Mouse (Mus musculus): ENCODE results near the gene Etfrf1.

The Etfrf1 gene

GRCm38 (mm10) chr6:145210816-145211338 lies at the start of gene Etfrf1, which contains the start of gene Casc1:
TSS of gene Etfrf1 (plus strand) at chr6:145211134.
TSS of gene Casc1 (minus strand) at chr6:145211005.
- peak; percentile 99 for DNase-seq

- DNase-seq, result no peak
Observed at GRCm38 (mm10) chr6:145171892-145172606, 38.9 kb upstream of the Etfrf1 start.

- DNase-seq, result no peak
Observed at GRCm38 (mm10) chr6:145173781-145174191, 37.1 kb upstream of the Etfrf1 start.

GRCm38 (mm10) chr6:145175571-145175981 lies 35.4 kb upstream of the Etfrf1 start:
- no peak for DNase-seq

- no peak for DNase-seq
Observed at GRCm38 (mm10) chr6:145176474-145176873, 34.5 kb upstream of the Etfrf1 start.

- DNase-seq, result peak; percentile 83
Observed at GRCm38 (mm10) chr6:145179665-145180064, 31.3 kb upstream of the Etfrf1 start.

- DNase-seq, result no peak
Observed at GRCm38 (mm10) chr6:145182044-145182443, 28.9 kb upstream of the Etfrf1 start.

- no peak for DNase-seq
Observed at GRCm38 (mm10) chr6:145186096-145186495, 24.8 kb upstream of the Etfrf1 start.

- DNase-seq, result peak; percentile 47
Observed at GRCm38 (mm10) chr6:145187093-145188088, 23.5 kb upstream of the Etfrf1 start.

GRCm38 (mm10) chr6:145193038-145193437 lies 17.9 kb upstream of the Etfrf1 start:
- DNase-seq, result no peak

GRCm38 (mm10) chr6:145193446-145193845 lies 17.5 kb upstream of the Etfrf1 start:
- DNase-seq, result peak; percentile 62

- no peak for DNase-seq
Observed at GRCm38 (mm10) chr6:145197949-145198686, 12.8 kb upstream of the Etfrf1 start.

- no peak for DNase-seq
Observed at GRCm38 (mm10) chr6:145202432-145203125, 8.4 kb upstream of the Etfrf1 start.

- no peak for DNase-seq
Observed at GRCm38 (mm10) chr6:145204440-145204839, 6.5 kb upstream of the Etfrf1 start.

GRCm38 (mm10) chr6:145205142-145205541 lies 5.8 kb upstream of the Etfrf1 start:
- DNase-seq, result no peak

- DNase-seq, result no peak
Observed at GRCm38 (mm10) chr6:145210056-145210680, 766 bp upstream of the Etfrf1 start.

GRCm38 (mm10) chr6:145211376-145212305 lies 707 bp downstream of the Etfrf1 start:
- no peak for DNase-seq

GRCm38 (mm10) chr6:145213916-145214315 lies 3.0 kb downstream of the Etfrf1 start:
- DNase-seq, result no peak

- no peak for DNase-seq
Observed at GRCm38 (mm10) chr6:145215826-145216225, 4.9 kb downstream of the Etfrf1 start.

GRCm38 (mm10) chr6:145224246-145224645 lies 13.3 kb downstream of the Etfrf1 start:
- no peak for DNase-seq
